Mouse (Mus musculus) heart, postnatal 0 days (tissue): Measurements from ENCODE around the gene Calb2.

Experiments
- CTCF ChIP-seq: IDR thresholded peaks from 2 replicates; pipeline ENCODE4 v1.5.1; 2016; ENCODE audit warnings: antibody characterized with exemption, control low read depth, low read depth
- EP300 ChIP-seq: IDR thresholded peaks from 2 replicates; pipeline ENCODE4 v1.6.1; 2016; ENCODE audit warnings: antibody characterized with exemption, low read depth

- TF ChIP-seq CTCF: no peak
- TF ChIP-seq EP300: no peak
Observed at GRCm38 (mm10) chr8:110091869-110092268, 76.1 kb downstream of the Calb2 start.
